Mouse (Mus musculus): ENCODE measurements at regions not wholly inside any gene's neighbourhood (a gene's known extent, or its start where the extent isn't known, plus 50 kb on each side); places are given as distances from the start of the nearest gene placed in this dataset. TPM values are rescaled to one million over a fixed set of nuclear protein-coding genes. Genes with fewer than 3 reads are reported as not detected.

GRCm38 (mm10) chr3:38547032-38547431, 62.4 kb upstream of the Ankrd50 start:
- ATAC-seq (replicated peaks; ENCODE audit: insufficient number of reproducible peaks, insufficient read depth, low FRiP score, low read depth) = no peak
- H3K4me3 ChIP-seq = no peak overlapping the region

GRCm38 (mm10) chr3:38545501-38545896, 60.9 kb upstream of the Ankrd50 start:
- H3K4me1 ChIP-seq (replicated peaks) = no peaks in the 10 kb centered on the region
- no peak overlapping the region for H3K9ac ChIP-seq
- H3K9me3 ChIP-seq (replicated peaks) = no peaks in the 10 kb centered on the region
- H3K27me3 ChIP-seq = no peaks in the 10 kb centered on the region
- no peak overlapping the region for H3K27ac ChIP-seq
- WGBS = 76% methylated on average over 3 of the region's 3 CpGs
- H3K36me3 ChIP-seq = no peaks in the 10 kb centered on the region
- H3K4me3 ChIP-seq = no peak overlapping the region
- no peak for ATAC-seq (replicated peaks; ENCODE audit: insufficient number of reproducible peaks, insufficient read depth, low FRiP score, low read depth)
- no peak overlapping the region for H3K4me2 ChIP-seq

More at GRCm38 (mm10) chr3:38547032-38547431, 62.4 kb upstream of the Ankrd50 start:
- Histone ChIP-seq H3K4me1 (replicated peaks) (no peaks in the 10 kb centered on the region), H3K4me2 (no peak overlapping the region), H3K9ac (no peak overlapping the region), H3K36me3 (no peaks in the 10 kb centered on the region), H3K9me3 (replicated peaks) (no peaks in the 10 kb centered on the region), H3K27me3 (no peaks in the 10 kb centered on the region), H3K27ac (no peak overlapping the region)
- WGBS = 75% methylated on average over 3 of the region's 3 CpGs

DNA sequence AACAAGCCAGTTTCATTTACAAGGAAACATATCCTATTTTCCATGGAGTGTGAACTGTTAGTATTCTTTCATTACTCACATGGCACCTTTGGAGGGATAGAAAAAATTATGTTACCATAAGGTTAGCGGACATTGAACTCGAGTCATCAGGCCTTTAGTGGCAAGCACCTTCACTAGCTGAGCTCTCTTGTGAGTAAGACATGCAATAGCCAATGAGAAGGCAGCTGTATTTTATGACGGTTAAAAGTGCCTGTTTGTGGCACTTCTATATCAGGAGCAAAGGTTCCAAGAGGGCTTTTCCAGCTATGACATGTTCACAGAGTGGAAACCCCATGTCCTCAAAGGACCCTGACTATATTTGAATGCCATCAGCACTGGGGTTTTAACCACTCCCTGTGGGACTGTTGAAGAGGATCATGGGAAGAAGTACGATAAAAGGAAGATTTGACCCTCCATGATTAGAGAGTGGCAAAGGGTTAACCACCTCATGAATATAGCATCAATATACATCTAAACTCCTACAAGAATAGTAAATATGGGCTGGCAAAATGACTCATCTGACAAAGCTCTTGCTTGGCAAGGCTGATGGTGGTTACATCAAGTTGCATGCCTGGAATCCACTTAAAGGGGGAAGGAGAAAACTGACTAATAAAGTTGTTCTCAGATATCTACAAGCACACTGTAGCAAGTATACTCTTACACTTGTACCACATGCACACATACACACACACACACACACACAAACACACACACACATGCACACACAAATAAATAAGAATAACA, 60.3 kb upstream of the Ankrd50 start:
- WGBS = 77% methylated on average over 4 of the region's 4 CpGs
- no peaks in the 10 kb centered on the region for H3K27me3 ChIP-seq
- H3K27ac ChIP-seq = no peak overlapping the region
- no peak for ATAC-seq (replicated peaks; ENCODE audit: insufficient number of reproducible peaks, insufficient read depth, low FRiP score, low read depth)
- no peaks in the 10 kb centered on the region for H3K4me1 ChIP-seq (replicated peaks)
- H3K4me2 ChIP-seq = no peak overlapping the region
- H3K4me3 ChIP-seq = no peak overlapping the region
- H3K36me3 ChIP-seq = no peaks in the 10 kb centered on the region
- no peaks in the 10 kb centered on the region for H3K9me3 ChIP-seq (replicated peaks)
- H3K9ac ChIP-seq = no peak overlapping the region

DNA sequence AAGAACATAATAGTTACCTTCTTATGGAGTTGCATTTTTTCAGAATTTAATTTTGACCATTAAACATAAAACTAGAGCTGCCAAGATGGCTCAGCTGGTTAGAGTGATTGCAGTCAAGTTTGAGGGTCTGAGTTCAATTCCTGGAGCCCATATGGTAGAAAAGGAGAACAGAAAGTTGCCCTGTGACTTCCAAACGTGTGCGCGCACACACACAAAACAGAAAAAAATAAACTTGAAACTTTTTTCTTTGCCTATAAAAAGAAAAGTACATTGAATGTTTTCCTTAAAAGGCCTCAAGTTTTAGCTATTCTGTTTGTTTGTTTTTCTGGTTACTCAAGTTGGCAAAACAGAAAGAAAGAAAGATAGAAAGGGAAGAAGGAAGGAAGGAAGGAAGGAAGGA, 59.2 kb upstream of the Ankrd50 start:
- Histone ChIP-seq H3K9me3 (replicated peaks) (no peaks in the 10 kb centered on the region), H3K27ac (no peak overlapping the region), H3K27me3 (no peaks in the 10 kb centered on the region), H3K4me2 (no peak overlapping the region), H3K4me1 (replicated peaks) (no peaks in the 10 kb centered on the region), H3K36me3 (no peaks in the 10 kb centered on the region), H3K9ac (no peak overlapping the region), H3K4me3 (no peak overlapping the region)
- no peak for ATAC-seq (replicated peaks; ENCODE audit: insufficient number of reproducible peaks, insufficient read depth, low FRiP score, low read depth)
- WGBS = 91% methylated on average over 3 of the region's 3 CpGs

- ATAC-seq (replicated peaks; ENCODE audit: insufficient number of reproducible peaks, insufficient read depth, low FRiP score, low read depth) = no peak
- 67% methylated on average over 3 of the region's 3 CpGs for WGBS
- H3K36me3 ChIP-seq = no peaks in the 10 kb centered on the region
Measured at GRCm38 (mm10) chr3:38541296-38541695, 56.7 kb upstream of the Ankrd50 start.

GRCm38 (mm10) chr3:38538309-38538708, 53.7 kb upstream of the Ankrd50 start:
- H3K27me3 ChIP-seq = no peaks in the 10 kb centered on the region
- no peaks in the 10 kb centered on the region for H3K36me3 ChIP-seq
- no peaks in the 10 kb centered on the region for H3K9me3 ChIP-seq (replicated peaks)
- no peak overlapping the region for H3K27ac ChIP-seq
- H3K4me1 ChIP-seq (replicated peaks) = no peaks in the 10 kb centered on the region
- no peak overlapping the region for H3K9ac ChIP-seq
- H3K4me2 ChIP-seq = no peak overlapping the region
- 64% methylated on average over 2 of the region's 2 CpGs for WGBS
- H3K4me3 ChIP-seq = no peak overlapping the region
- ATAC-seq (replicated peaks; ENCODE audit: insufficient number of reproducible peaks, insufficient read depth, low FRiP score, low read depth) = no peak

More at GRCm38 (mm10) chr3:38541296-38541695, 56.7 kb upstream of the Ankrd50 start:
- H3K27ac ChIP-seq = no peak overlapping the region
- no peaks in the 10 kb centered on the region for H3K4me1 ChIP-seq (replicated peaks)
- H3K27me3 ChIP-seq = no peaks in the 10 kb centered on the region
- H3K4me3 ChIP-seq = no peak overlapping the region
- no peak overlapping the region for H3K9ac ChIP-seq
- no peak overlapping the region for H3K4me2 ChIP-seq
- H3K9me3 ChIP-seq (replicated peaks) = no peaks in the 10 kb centered on the region

GRCm38 (mm10) chr3:38537770-38538169, 53.1 kb upstream of the Ankrd50 start:
- Histone ChIP-seq H3K27me3 (no peaks in the 10 kb centered on the region), H3K36me3 (no peaks in the 10 kb centered on the region), H3K4me1 (replicated peaks) (no peaks in the 10 kb centered on the region), H3K4me2 (no peak overlapping the region), H3K9me3 (replicated peaks) (no peaks in the 10 kb centered on the region), H3K4me3 (no peak overlapping the region), H3K9ac (no peak overlapping the region), H3K27ac (no peak overlapping the region)
- ATAC-seq (replicated peaks; ENCODE audit: insufficient number of reproducible peaks, insufficient read depth, low FRiP score, low read depth) = no peak

Small RNA genes in the stretch of these regions (microRNA-seq; reads per million reads assigned to microRNA genes)
- not detected for gene Gm24462
